10 mouse cellular contexts compared by ENCODE assay signal in the genomic region with DNA sequence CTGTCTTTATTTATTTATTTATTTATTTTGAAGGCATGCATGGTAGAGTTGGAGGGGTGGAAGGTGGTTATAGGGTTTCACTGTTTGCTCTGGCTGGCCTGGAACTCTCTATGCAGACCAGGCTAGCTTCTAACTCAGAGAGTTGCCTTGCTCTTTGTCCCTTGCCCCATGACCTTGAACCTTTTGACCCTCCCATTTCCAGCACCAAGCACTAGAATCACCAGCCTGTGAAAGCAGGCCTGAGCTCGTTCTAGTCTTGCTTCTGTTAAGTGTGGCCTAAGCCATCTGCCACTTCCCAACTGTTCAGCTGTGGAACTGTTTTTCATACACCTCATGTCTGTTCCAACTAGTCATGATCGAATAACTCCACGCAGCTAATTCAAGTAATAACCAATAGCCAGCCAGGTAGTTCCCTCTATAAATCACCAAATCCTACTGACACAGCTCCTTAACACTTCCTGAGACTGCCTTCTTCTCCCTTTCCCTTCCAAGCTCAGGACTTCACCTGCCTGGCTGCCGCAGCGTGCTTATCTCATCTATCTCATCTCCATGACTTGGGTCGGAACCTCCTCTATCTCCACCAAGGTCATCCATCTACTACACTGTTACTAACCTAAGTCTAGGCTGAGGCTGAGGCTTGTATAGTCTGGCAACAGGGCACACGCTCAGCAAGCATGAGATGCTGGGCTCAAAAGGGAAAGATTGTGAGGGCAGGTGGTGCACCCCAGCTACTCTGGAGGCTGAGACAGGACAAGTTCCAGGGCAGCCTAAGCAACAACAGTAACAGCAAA. TPM values are rescaled to one million over a fixed set of nuclear protein-coding genes. Genes with fewer than 3 reads are reported as not detected.
DNase-seq lines count a peak whose midpoint lies in the region; ATAC-seq and TF ChIP-seq lines count a peak whose summit lies in the region.
"Had no signal": no experiment of that assay in that cellular context is flagged by ENCODE, and none has a peak within 500 bp of the region (broad histone marks: within the 10 kb centered on the region; RNA-seq: fewer than 3 reads in every experiment).

No protein-coding gene starts in this region.

- peak overlapping the region; percentile 93 for H3K27ac ChIP-seq in heart, adult 2 months
- no peak overlapping the region for H3K27ac ChIP-seq in cortical plate, adult 2 months (ENCODE audit: insufficient read depth, low read length)
- 0 out of 2 replicates have a peak overlapping the region, but pooled peaks have one; percentile 4 for H3K27ac ChIP-seq in intestine, embryonic 16.5 days (ENCODE audit: low read length)
- H3K27ac ChIP-seq in midbrain, embryonic 11.5 days (ENCODE audit: low read depth, low read length), result no peak overlapping the region

- H3K36me3 ChIP-seq in heart, adult 2 months (ENCODE audit: control insufficient read depth, insufficient read depth, low read length), result peaks cover 8% of the 10 kb centered on the region
- H3K36me3 ChIP-seq in intestine, embryonic 16.5 days (ENCODE audit: control insufficient read depth, insufficient read depth, low read length), result peaks cover 15% of the 10 kb centered on the region
- peaks cover 11% of the 10 kb centered on the region for H3K36me3 ChIP-seq in midbrain, embryonic 11.5 days (ENCODE audit: control insufficient read depth, insufficient read depth, low read length)

- WGBS in heart, adult 2 months, result 59% methylated on average over 7 of the region's 7 CpGs
- 76% methylated on average over 7 of the region's 7 CpGs for WGBS in intestine, embryonic 16.5 days
- 90% methylated on average over 7 of the region's 7 CpGs for WGBS in midbrain, embryonic 11.5 days

- no peak for ATAC-seq in intestine, embryonic 16.5 days
- no peak for ATAC-seq in midbrain, embryonic 11.5 days (ENCODE audit: low FRiP score)
- no peak for ATAC-seq in megakaryocyte progenitor cell, adult 5-6 weeks (replicated peaks; ENCODE audit: poor library complexity)

- intact Hi-C loops in heart, adult 2 months (cut with DNase I), result loop anchor here (5.0 kb wide), 1 partner anchor 165 kb away; the partner anchor contains the start of gene Fdxacb1
- intact Hi-C loops in heart, postnatal 36 days (cut with DNase I), result loop anchor here (2.0 to 5.0 kb wide), 3 partner anchors 15 to 140 kb away; partner anchors contain the start of genes Dlat, Nkapd1 and Pih1d2
- intact Hi-C loops in left cerebral cortex, postnatal 4 days (cut with DNase I), result no loop called here

- H3K9me3 ChIP-seq in intestine, embryonic 16.5 days (ENCODE audit: control insufficient read depth, low read length), result no peaks in the 10 kb centered on the region
- no peaks in the 10 kb centered on the region for H3K9me3 ChIP-seq in midbrain, embryonic 11.5 days (ENCODE audit: control insufficient read depth, low read length)

- no peak for DNase-seq in heart, adult 2 months
- DNase-seq in heart, postnatal 36 days, result no peak
- no peak for DNase-seq in midbrain, embryonic 11.5 days (ENCODE audit: low spot score, missing footprints)
- DNase-seq in retina, embryonic 14.5 days (ENCODE audit: low spot score), result no peak
- DNase-seq in left cerebral cortex, postnatal 4 days, result no peak
- DNase-seq: thymus, postnatal 14 days had no signal

- no peaks in the 10 kb centered on the region for H3K27me3 ChIP-seq in heart, adult 2 months (ENCODE audit: control insufficient read depth, insufficient read depth, low read length)
- H3K27me3 ChIP-seq in intestine, embryonic 16.5 days (replicated peaks; ENCODE audit: control insufficient read depth, insufficient read depth, low read length), result no peaks in the 10 kb centered on the region
- H3K27me3 ChIP-seq in midbrain, embryonic 11.5 days (ENCODE audit: control insufficient read depth, insufficient read depth, low read length), result no peaks in the 10 kb centered on the region

- TF ChIP-seq EP300 in heart, adult 2 months (IDR thresholded peaks at IDR 0.05; ENCODE audit: insufficient read depth, low read depth, low read length), result no peak

- H3K4me3 ChIP-seq in heart, adult 2 months, result peak overlapping the region; percentile 92
- H3K4me3 ChIP-seq in cortical plate, adult 2 months (ENCODE audit: insufficient read depth, low read length), result peak overlapping the region; percentile 78
- H3K4me3 ChIP-seq in intestine, embryonic 16.5 days (ENCODE audit: low read length), result peak overlapping the region; percentile 73
- H3K4me3 ChIP-seq in midbrain, embryonic 11.5 days (ENCODE audit: low read depth, low read length), result peak overlapping the region; percentile 84

- 0 out of 2 replicates have a peak overlapping the region, but pooled peaks have one; percentile 15 for H3K9ac ChIP-seq in heart, adult 2 months (ENCODE audit: low read depth, low read length)
- H3K9ac ChIP-seq in intestine, embryonic 16.5 days (ENCODE audit: low read depth, low read length), result peak overlapping the region; percentile 84
- H3K9ac ChIP-seq in midbrain, embryonic 11.5 days (ENCODE audit: low read length), result peak overlapping the region; percentile 92

- H3K4me1 ChIP-seq in heart, adult 2 months (ENCODE audit: control insufficient read depth, insufficient read depth, low read length), result peaks cover 10% of the 10 kb centered on the region
- H3K4me1 ChIP-seq in cortical plate, adult 2 months (ENCODE audit: control insufficient read depth, insufficient read depth, low read length), result peaks cover 9% of the 10 kb centered on the region
- H3K4me1 ChIP-seq in intestine, embryonic 16.5 days (ENCODE audit: control insufficient read depth, insufficient read depth, low read length), result peaks cover 23% of the 10 kb centered on the region
- H3K4me1 ChIP-seq in midbrain, embryonic 11.5 days (ENCODE audit: control insufficient read depth, insufficient read depth, low read length), result peaks cover 18% of the 10 kb centered on the region

- peak overlapping the region; percentile 83 for H3K4me2 ChIP-seq in intestine, embryonic 16.5 days (ENCODE audit: low read depth, low read length)
- peak overlapping the region; percentile 96 for H3K4me2 ChIP-seq in midbrain, embryonic 11.5 days

- no peak for TF ChIP-seq CTCF in heart, adult 2 months (IDR thresholded peaks at IDR 0.05)
- TF ChIP-seq CTCF in cortical plate, adult 2 months (IDR thresholded peaks at IDR 0.05; ENCODE audit: extremely low read depth, insufficient read depth, low read length), result no peak

- H3K79me2 ChIP-seq in heart, adult 2 months (replicated peaks; ENCODE audit: control insufficient read depth, insufficient read depth, low read length), result peaks cover 2% of the 10 kb centered on the region; the same call in 1 of the 2 replicates

- TF ChIP-seq POLR2A in heart, adult 2 months (IDR thresholded peaks at IDR 0.05; ENCODE audit: insufficient read depth, low read depth, low read length), result no peak
- no peak for TF ChIP-seq POLR2A in cortical plate, adult 2 months (IDR thresholded peaks at IDR 0.05; ENCODE audit: extremely low read depth, insufficient read depth, low read length)

RNA-seq across cellular contexts. Expression of gene Sdhd, which starts 1.4 kb away (rescaled TPM):
- total RNA-seq in heart, adult 2 months (2021), result 100 to 1,000 TPM; 593 to 673 TPM
- 722 and 984 TPM in 2 replicates for polyA plus RNA-seq in heart, adult 2 months (2012; rRNA removed)
- 100 to 1,000 TPM; 693 to 712 TPM for total RNA-seq in heart, postnatal 36 days (2021)
- 139 and 145 TPM in 2 replicates for polyA plus RNA-seq in cortical plate, adult 2 months (2012; rRNA removed)
- 686 and 728 TPM in 2 replicates for polyA plus RNA-seq in intestine, embryonic 16.5 days (2015; fragmentation: Nextera tagmentation; extraction: Ambion mirVana)
- polyA plus RNA-seq in midbrain, embryonic 11.5 days (2014; fragmentation: Nextera tagmentation; extraction: Ambion mirVana), result 274 and 284 TPM in 2 replicates
- total RNA-seq in left cerebral cortex, postnatal 4 days (2021), result 100 to 1,000 TPM; 110 to 120 TPM
- total RNA-seq in megakaryocyte progenitor cell, adult 5-6 weeks (2015), result 252 and 258 TPM in 2 replicates
- 194 and 222 TPM in 2 replicates for total RNA-seq in megakaryocyte progenitor cell, adult 5-6 weeks (2017)

RNA-seq across cellular contexts. Expression of gene Timm8b, which starts 1.5 kb away (rescaled TPM):
- 100 to 1,000 TPM; 251 to 294 TPM for total RNA-seq in heart, adult 2 months (2021)
- polyA plus RNA-seq in heart, adult 2 months (2012; rRNA removed), result 289 and 341 TPM in 2 replicates
- total RNA-seq in heart, postnatal 36 days (2021), result 100 to 1,000 TPM; 271 to 284 TPM
- 465 and 504 TPM in 2 replicates for polyA plus RNA-seq in cortical plate, adult 2 months (2012; rRNA removed)
- 296 and 314 TPM in 2 replicates for polyA plus RNA-seq in intestine, embryonic 16.5 days (2015; fragmentation: Nextera tagmentation; extraction: Ambion mirVana)
- polyA plus RNA-seq in midbrain, embryonic 11.5 days (2014; fragmentation: Nextera tagmentation; extraction: Ambion mirVana), result 333 and 369 TPM in 2 replicates
- 100 to 1,000 TPM; 157 to 174 TPM for total RNA-seq in left cerebral cortex, postnatal 4 days (2021)
- 109 and 110 TPM in 2 replicates for total RNA-seq in megakaryocyte progenitor cell, adult 5-6 weeks (2015)
- 183 and 233 TPM in 2 replicates for total RNA-seq in megakaryocyte progenitor cell, adult 5-6 weeks (2017)

RNA-seq across cellular contexts. Expression of gene Pih1d2, which starts 14.9 kb away (rescaled TPM):
- under 1 TPM in 1 of 2 experiments, not detected in 1; 0.31 TPM for total RNA-seq in heart, adult 2 months (2021)
- polyA plus RNA-seq in heart, adult 2 months (2012; rRNA removed), result 0.50 and 0.66 TPM in 2 replicates
- under 1 TPM in 1 of 2 experiments, not detected in 1; 0.65 TPM for total RNA-seq in heart, postnatal 36 days (2021)
- 4.4 and 4.9 TPM in 2 replicates for polyA plus RNA-seq in cortical plate, adult 2 months (2012; rRNA removed)
- 2.2 and 2.4 TPM in 2 replicates for polyA plus RNA-seq in intestine, embryonic 16.5 days (2015; fragmentation: Nextera tagmentation; extraction: Ambion mirVana)
- 6.6 and 7.5 TPM in 2 replicates for polyA plus RNA-seq in midbrain, embryonic 11.5 days (2014; fragmentation: Nextera tagmentation; extraction: Ambion mirVana)
- 1 to 10 TPM; 2.1 to 2.5 TPM for total RNA-seq in left cerebral cortex, postnatal 4 days (2021)
- total RNA-seq in megakaryocyte progenitor cell, adult 5-6 weeks (2015), result 2.4 and 3.0 TPM in 2 replicates
- 1.9 and 2.9 TPM in 2 replicates for total RNA-seq in megakaryocyte progenitor cell, adult 5-6 weeks (2017)

RNA-seq across cellular contexts. Expression of gene Nkapd1, which starts 15.0 kb away (rescaled TPM):
- total RNA-seq in heart, adult 2 months (2021), result 10 to 100 TPM; 11.9 to 13.2 TPM
- polyA plus RNA-seq in heart, adult 2 months (2012; rRNA removed), result 3.1 and 4.6 TPM in 2 replicates
- 10 to 100 TPM; 13.0 to 16.5 TPM for total RNA-seq in heart, postnatal 36 days (2021)
- 14.1 and 14.7 TPM in 2 replicates for polyA plus RNA-seq in cortical plate, adult 2 months (2012; rRNA removed)
- 13.8 and 17.1 TPM in 2 replicates for polyA plus RNA-seq in intestine, embryonic 16.5 days (2015; fragmentation: Nextera tagmentation; extraction: Ambion mirVana)
- polyA plus RNA-seq in midbrain, embryonic 11.5 days (2014; fragmentation: Nextera tagmentation; extraction: Ambion mirVana), result 25.5 and 26.2 TPM in 2 replicates
- 10 to 100 TPM; 30.6 to 31.1 TPM for total RNA-seq in left cerebral cortex, postnatal 4 days (2021)
- total RNA-seq in megakaryocyte progenitor cell, adult 5-6 weeks (2015), result 43.1 and 44.6 TPM in 2 replicates
- 42.8 and 68.2 TPM in 2 replicates for total RNA-seq in megakaryocyte progenitor cell, adult 5-6 weeks (2017)

RNA-seq across cellular contexts. Expression of gene Tex12, which starts 41.1 kb away (rescaled TPM):
- total RNA-seq in heart, adult 2 months (2021), result not detected
- polyA plus RNA-seq in heart, adult 2 months (2012; rRNA removed), result not detected in 2 replicates
- total RNA-seq in heart, postnatal 36 days (2021), result not detected
- not detected in 2 replicates for polyA plus RNA-seq in cortical plate, adult 2 months (2012; rRNA removed)
- polyA plus RNA-seq in intestine, embryonic 16.5 days (2015; fragmentation: Nextera tagmentation; extraction: Ambion mirVana), result 0.23 TPM in 1 of 2 replicates, not detected in the other
- 0.26 and 0.33 TPM in 2 replicates for polyA plus RNA-seq in midbrain, embryonic 11.5 days (2014; fragmentation: Nextera tagmentation; extraction: Ambion mirVana)
- not detected for total RNA-seq in left cerebral cortex, postnatal 4 days (2021)
- not detected in 2 replicates for total RNA-seq in megakaryocyte progenitor cell, adult 5-6 weeks (2015)
- total RNA-seq in megakaryocyte progenitor cell, adult 5-6 weeks (2017), result not detected in 2 replicates
- total RNA-seq: gastrocnemius, adult 18-20 months had no signal

Comparison
In these comparisons a context has a peak if more than half of its experiments do, and no peak if none do; other contexts are left out.
1. H3K27ac ChIP-seq: peak in heart, adult 2 months (single experiment) and intestine, embryonic 16.5 days (single experiment); none in cortical plate, adult 2 months (single experiment) and midbrain, embryonic 11.5 days (single experiment).
2. H3K9ac ChIP-seq: peak in every context shown above with its lines; median percentile 92 in midbrain, embryonic 11.5 days; 84 in intestine, embryonic 16.5 days; 15 in heart, adult 2 months.
3. Peak in every context shown above with its lines, with median percentiles within 50 percentile points of each other: H3K4me3 ChIP-seq.